Mouse (Mus musculus) E14TG2a.4 (cell line): Measurements from ENCODE around the gene Gm49396.

Source experiments
- H3K27me3 ChIP-seq: 2 replicates; pipeline ENCODE4 v1.6.1; 2014; ENCODE audit warnings: low read length, control low read depth; ENCODE audit not compliant: insufficient read depth
- H3K36me3 ChIP-seq: 2 replicates; pipeline ENCODE4 v1.6.1; 2014; ENCODE audit warnings: low read length, control low read depth; ENCODE audit not compliant: insufficient read depth
- H3K4me1 ChIP-seq: replicated peaks from 2 replicates; pipeline ENCODE4 v1.6.1; 2014; ENCODE audit warnings: low read depth, low read length, control low read depth
- H3K4me3 ChIP-seq: replicated peaks from 2 replicates; pipeline ENCODE4 v1.5.1; 2014; ENCODE audit warnings: mild to moderate bottlenecking, low read length
- H3K9me3 ChIP-seq: 2 replicates; pipeline ENCODE4 v1.6.1; 2014; ENCODE audit warnings: low read length, control low read depth
- CTCF ChIP-seq: conservative IDR thresholded peaks from 2 replicates; pipeline ENCODE4 v1.5.1; 2014; ENCODE audit warnings: low read length
- NANOG ChIP-seq: IDR thresholded peaks from 2 replicates; pipeline ENCODE4 v1.6.1; 2014; ENCODE audit warnings: borderline replicate concordance, low read length, mixed read lengths
- POU5F1 ChIP-seq: IDR thresholded peaks from 2 replicates; pipeline ENCODE4 v1.6.1; 2014; ENCODE audit warnings: low read length, borderline replicate concordance

Gene Gm49396

GRCm38 (mm10) chr7:30549880-30550279, 13.3 kb upstream of the Gm49396 start:
- H3K36me3 ChIP-seq = peaks cover 43% of the 10 kb centered on the region
- no peaks in the 10 kb centered on the region for H3K9me3 ChIP-seq
- H3K27me3 ChIP-seq = no peaks in the 10 kb centered on the region

GRCm38 (mm10) chr7:30550603-30551002, 12.5 kb upstream of the Gm49396 start:
- peaks cover 41% of the 10 kb centered on the region for H3K4me1 ChIP-seq
- no peaks in the 10 kb centered on the region for H3K9me3 ChIP-seq
- no peaks in the 10 kb centered on the region for H3K27me3 ChIP-seq
- no peak overlapping the region for H3K4me3 ChIP-seq
- TF ChIP-seq CTCF = no peak
- TF ChIP-seq NANOG = no peak
- H3K36me3 ChIP-seq = peaks cover 46% of the 10 kb centered on the region

More at GRCm38 (mm10) chr7:30549880-30550279, 13.3 kb upstream of the Gm49396 start:
- Histone ChIP-seq H3K4me3 (no peak overlapping the region), H3K4me1 (peaks cover 34% of the 10 kb centered on the region)
- no peak for TF ChIP-seq CTCF

GRCm38 (mm10) chr7:30551445-30552101, 11.6 kb upstream of the Gm49396 start:
- no peaks in the 10 kb centered on the region for H3K27me3 ChIP-seq
- peak; percentile 27 for TF ChIP-seq CTCF
- TF ChIP-seq POU5F1 = no peak
- peak overlapping the region; percentile 88 for H3K4me3 ChIP-seq
- H3K4me1 ChIP-seq = peaks cover 48% of the 10 kb centered on the region
- H3K9me3 ChIP-seq = no peaks in the 10 kb centered on the region
- peaks cover 47% of the 10 kb centered on the region for H3K36me3 ChIP-seq

- H3K4me3 ChIP-seq = peak within 1 kb of the TSS; percentile 88
- H3K4me1 ChIP-seq = peaks cover 56% of the 10 kb centered on the region
- no peak for TF ChIP-seq NANOG
- TF ChIP-seq POU5F1 = no peak
- TF ChIP-seq CTCF = no peak
- no peaks in the 10 kb centered on the region for H3K27me3 ChIP-seq
- H3K36me3 ChIP-seq = peaks cover 55% of the 10 kb centered on the region
- H3K9me3 ChIP-seq = no peaks in the 10 kb centered on the region
Measured at GRCm38 (mm10) chr7:30552102-30553020, 10.8 kb upstream of the Gm49396 start, which contains the start of the genes Hspb6 and Proser3. Hspb6 (plus strand) TSS chr7:30552178. Proser3 (minus strand) TSS chr7:30552299.

- Histone ChIP-seq H3K4me1 (peaks cover 63% of the 10 kb centered on the region), H3K27me3 (no peaks in the 10 kb centered on the region), H3K4me3 (peak overlapping the region; percentile 88), H3K36me3 (peaks cover 54% of the 10 kb centered on the region), H3K9me3 (no peaks in the 10 kb centered on the region)
- TF ChIP-seq CTCF = no peak
- TF ChIP-seq POU5F1 = no peak
- TF ChIP-seq NANOG = no peak
Measured at GRCm38 (mm10) chr7:30553021-30553589, 10.0 kb upstream of the Gm49396 start.

GRCm38 (mm10) chr7:30553810-30554584, 9.1 kb upstream of the Gm49396 start:
- Histone ChIP-seq H3K9me3 (no peaks in the 10 kb centered on the region), H3K27me3 (no peaks in the 10 kb centered on the region), H3K4me3 (peak overlapping the region; percentile 88), H3K36me3 (peaks cover 45% of the 10 kb centered on the region), H3K4me1 (peaks cover 72% of the 10 kb centered on the region)
- TF ChIP-seq POU5F1 (no peak), CTCF (no peak), NANOG (no peak)

GRCm38 (mm10) chr7:30556894-30557536, 6.1 kb upstream of the Gm49396 start:
- H3K9me3 ChIP-seq = no peaks in the 10 kb centered on the region
- no peaks in the 10 kb centered on the region for H3K27me3 ChIP-seq
- no peak for TF ChIP-seq NANOG
- no peak for TF ChIP-seq CTCF
- TF ChIP-seq POU5F1 = no peak
- H3K4me1 ChIP-seq = peaks cover 80% of the 10 kb centered on the region
- no peak overlapping the region; the same call in 1 of the 2 replicates for H3K4me3 ChIP-seq
- peaks cover 43% of the 10 kb centered on the region for H3K36me3 ChIP-seq
